Mouse (Mus musculus) cerebellum, adult 9-11 months (tissue): Measurements from ENCODE around the gene Msh5.

ENCODE experiments used
- DNase-seq: peaks from one replicate; pipeline ENCODE4 v3.0.0; 2022

The Msh5 gene

GRCm38 (mm10) chr17:35068213-35068914 lies 21.8 kb upstream of the Msh5 start:
- DNase-seq: no peak

- DNase-seq: no peak
These were observed 19.5 kb upstream of the Msh5 start, which contains the start of gene Mpig6b for GRCm38 (mm10) chr17:35066084-35066483. Gene Mpig6b, minus strand, starts transcription at chr17:35066184.

DNA sequence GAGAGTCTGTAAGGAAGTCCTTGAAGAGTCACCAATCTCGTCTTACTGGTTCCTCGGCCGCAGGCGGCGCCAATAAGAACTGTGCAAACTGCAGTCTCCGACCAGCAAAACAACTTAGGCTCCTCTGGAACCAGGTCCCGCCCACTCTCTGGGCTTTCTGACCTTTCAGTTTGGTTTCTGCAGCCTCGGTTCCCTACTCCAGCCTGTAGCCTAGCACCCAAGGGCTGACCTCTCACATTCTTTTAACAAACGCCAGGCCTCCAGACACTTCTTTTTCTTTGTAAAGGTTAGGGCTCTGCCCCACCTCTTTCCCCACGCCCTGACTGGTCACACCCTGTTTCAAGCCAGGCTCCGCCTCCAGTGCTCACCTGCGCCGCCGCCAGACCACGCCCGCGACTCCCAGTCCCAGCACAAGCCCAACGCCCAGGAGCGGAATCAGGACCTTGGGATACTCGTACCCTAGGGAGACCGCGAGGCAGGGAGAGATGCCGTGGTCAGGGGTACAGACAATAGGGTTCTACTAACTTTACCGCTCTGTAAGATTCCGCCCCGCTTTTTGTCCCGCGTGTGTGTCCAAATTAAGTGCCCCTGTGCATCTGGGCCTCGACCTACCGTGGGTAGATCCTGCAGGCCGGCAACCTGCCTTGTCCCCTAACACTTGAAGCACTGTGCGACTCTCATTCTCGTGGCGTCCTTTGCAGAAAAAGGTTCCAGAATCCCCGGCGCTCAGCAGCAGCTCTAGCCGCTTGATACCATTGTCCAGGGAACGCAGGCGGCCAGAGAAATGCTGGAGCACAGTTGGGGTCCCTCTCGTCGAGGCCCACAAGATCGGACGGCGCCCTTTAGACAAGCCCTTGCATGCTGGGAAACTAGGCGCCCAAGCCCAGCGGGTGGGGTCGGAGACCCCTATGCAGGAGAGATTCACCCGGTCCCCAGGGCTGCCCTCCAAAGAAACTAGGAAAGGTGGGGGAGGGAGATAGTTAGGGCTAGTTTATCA lies 18.7 kb upstream of the Msh5 start, which contains the start of gene Ly6g6c:
TSS of gene Ly6g6c (plus strand) at position 438 of the 997 bp plus-strand sequence.
- peak; percentile 77 for DNase-seq

DNA sequence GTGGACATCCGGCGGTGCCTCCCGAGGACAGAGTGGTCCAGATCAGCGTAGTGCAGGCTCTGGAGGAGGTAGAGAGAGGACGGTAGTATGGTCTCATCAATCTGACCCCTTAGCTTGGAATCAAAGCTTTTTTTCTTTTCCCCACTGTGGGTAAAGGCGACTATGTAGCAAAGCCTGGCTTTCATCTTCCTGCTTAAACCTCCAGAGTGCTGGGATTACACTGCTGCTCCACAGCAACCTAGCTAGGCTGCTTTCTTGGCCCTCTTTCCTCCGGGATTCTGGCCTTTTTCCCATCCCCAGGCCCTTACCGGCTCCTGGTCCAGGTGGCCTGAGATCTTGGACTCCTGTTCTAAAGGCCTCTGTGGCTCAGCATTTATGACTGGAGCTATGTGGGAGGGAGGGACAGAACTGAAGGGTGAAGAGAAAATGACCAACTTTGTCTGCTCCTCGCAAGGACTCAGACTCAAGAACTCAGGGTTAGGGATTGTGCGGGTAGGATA lies 17.9 kb upstream of the Msh5 start:
- DNase-seq: peak; percentile 85

DNA sequence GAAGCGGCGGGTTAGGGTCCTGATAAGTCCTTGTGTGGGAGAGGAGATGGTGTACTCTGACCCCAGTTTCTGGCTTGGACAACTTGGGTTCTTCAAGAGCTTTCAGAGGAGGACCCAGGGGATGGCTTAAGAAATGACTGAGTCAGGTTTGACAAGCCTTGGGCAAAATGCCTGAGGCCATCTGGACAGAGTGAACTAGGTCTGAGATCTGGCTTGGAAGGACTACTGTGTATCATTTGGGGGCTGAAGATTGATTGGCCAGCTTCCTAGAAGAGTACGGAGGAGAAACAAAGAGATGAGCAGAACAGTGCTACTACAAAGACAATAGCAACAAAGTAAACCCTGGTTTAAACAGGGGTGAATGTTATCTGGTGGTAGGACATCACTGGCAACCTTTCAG lies 16.9 kb upstream of the Msh5 start:
- no peak for DNase-seq

DNA sequence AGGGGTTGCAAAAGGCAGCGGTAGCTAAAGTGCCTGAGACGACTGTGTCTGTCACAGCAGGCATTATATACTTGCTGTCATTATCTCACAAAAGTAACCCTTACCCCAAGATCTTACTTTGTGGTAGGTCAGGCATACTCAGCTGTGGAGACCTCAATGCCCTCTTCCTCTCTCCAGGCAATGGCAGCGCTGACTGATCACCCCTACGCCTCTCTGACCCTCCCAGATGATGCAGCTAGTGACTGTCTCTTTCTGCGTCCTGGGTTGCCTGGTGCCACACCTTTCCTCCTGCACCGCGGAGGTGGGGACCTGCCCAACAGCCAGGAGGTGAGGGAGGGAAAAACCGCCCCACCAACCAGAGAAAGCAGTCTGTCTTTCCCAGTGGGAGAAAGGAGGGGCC lies 14.8 kb upstream of the Msh5 start:
- peak; percentile 49 for DNase-seq

GRCm38 (mm10) chr17:35060737-35061297 lies 14.3 kb upstream of the Msh5 start:
- peak; percentile 59 for DNase-seq

DNA sequence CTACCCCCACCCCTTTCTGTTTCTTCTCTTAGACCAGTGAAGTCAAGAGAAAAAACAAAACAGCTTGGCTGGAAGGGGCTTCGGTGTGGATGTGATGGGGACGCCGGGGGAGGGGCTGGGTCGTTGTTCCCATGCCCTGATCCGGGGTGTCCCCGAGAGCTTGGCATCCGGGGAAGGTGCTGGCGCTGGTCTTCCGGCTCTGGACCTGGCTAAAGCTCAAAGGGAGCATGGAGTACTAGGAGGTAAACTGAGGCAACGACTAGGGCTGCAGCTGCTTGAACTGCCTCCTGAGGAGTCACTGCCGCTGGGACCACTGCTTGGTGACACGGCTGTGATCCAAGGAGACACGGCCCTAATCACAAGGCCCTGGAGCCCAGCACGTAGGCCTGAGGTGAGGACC lies 13.5 kb upstream of the Msh5 start:
- DNase-seq: peak; percentile 68

GRCm38 (mm10) chr17:35058911-35059892 lies 12.7 kb upstream of the Msh5 start, which contains the start of gene Ddah2:
Gene Ddah2, plus strand, starts transcription at chr17:35059035.
- DNase-seq: peak; percentile 87

GRCm38 (mm10) chr17:35058316-35058715 lies 11.8 kb upstream of the Msh5 start:
- DNase-seq: peak; percentile 51

- no peak for DNase-seq
These were observed 10.5 kb upstream of the Msh5 start for GRCm38 (mm10) chr17:35057090-35057489.

DNA sequence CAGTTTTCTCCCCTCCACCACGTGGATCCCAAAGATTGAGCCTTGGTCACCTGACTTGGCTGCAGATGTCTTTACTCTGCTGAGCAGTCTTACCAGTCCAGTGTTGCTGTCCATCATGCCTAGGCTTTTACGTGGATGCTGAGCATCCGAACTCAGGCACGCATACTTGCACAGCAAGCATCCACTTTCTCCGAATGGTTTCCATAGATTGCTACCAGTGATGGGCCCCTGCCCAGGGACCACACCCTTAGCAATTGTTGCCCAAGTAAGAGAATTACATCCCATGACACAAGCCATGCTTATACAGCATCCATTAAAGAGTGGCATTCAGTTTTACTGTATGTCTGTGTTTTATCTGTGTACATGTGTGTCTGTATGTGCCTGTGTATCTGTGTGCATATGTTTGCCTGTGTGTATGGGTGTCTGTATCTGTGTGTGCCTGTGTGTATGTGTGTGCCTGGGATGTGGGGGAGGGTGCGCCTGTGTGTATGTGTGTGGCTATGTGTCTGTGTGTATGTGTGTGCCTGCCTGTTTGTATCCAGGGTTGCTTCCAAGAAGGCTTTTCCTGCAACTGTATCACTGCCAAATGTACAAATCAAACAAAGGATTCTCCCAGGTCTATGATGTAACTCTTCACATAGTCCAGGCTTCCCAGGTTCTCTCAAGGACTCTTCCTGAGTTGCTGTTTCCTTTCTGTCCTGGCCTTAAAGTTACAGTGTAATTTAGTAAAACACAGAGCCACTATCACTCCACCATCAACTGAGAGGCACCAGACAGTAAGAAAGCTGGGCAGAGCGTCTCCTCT lies 9.3 kb upstream of the Msh5 start:
- DNase-seq: no peak

GRCm38 (mm10) chr17:35052271-35052798 lies 5.8 kb upstream of the Msh5 start:
- DNase-seq: peak; percentile 32

DNA sequence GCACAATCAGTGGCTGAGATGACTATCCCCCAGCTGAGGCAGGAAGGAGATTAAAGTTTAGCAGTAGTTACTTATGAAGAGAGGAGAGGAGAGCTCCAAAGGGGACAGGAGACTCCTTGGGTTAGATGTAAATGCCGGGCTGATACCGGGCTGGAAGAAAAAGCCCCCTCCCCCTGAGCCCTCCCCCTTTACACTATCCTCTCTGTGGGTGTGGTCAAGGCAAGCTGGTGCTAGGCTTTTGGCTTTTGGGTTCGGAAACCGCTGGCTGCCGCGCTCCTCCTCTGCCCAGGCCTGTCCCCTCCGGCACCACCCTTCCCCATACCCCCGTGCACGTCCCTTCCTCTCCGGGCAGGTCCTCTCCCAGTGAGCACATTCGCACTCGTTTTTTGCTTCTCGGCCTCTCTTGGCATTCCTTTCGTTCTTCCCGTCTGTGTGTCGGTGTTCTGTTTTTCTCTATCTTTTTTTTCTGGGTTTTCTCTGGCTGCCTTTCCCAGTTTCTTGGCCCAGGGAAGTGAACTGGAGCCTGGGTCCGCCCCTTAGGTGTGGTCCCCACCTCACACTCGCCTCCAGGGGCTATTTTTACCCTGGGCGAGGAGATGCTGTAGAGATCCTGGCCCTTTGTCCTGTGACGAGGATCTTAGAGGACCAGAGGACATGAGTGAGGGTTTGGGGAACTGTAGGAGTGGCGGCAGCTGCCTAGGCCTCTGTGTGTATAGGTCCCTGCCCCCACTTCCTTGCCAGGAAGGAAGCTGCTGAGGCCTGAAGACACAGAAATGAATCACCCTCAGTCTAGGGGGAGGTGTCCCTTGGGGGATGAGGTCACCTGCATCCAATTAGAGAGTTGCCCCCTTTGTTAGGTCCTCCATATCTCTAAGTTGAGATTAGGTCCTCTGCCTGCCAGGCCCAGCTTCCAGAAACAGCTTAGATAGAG lies 4.9 kb upstream of the Msh5 start:
- peak; percentile 71 for DNase-seq

GRCm38 (mm10) chr17:35050126-35050750 lies 3.7 kb upstream of the Msh5 start:
- peak; percentile 60 for DNase-seq

GRCm38 (mm10) chr17:35049561-35050016 lies 3.0 kb upstream of the Msh5 start, which contains the start of gene Clic1:
Gene Clic1, plus strand, starts transcription at chr17:35049966.
- DNase-seq: peak; percentile 46

DNA sequence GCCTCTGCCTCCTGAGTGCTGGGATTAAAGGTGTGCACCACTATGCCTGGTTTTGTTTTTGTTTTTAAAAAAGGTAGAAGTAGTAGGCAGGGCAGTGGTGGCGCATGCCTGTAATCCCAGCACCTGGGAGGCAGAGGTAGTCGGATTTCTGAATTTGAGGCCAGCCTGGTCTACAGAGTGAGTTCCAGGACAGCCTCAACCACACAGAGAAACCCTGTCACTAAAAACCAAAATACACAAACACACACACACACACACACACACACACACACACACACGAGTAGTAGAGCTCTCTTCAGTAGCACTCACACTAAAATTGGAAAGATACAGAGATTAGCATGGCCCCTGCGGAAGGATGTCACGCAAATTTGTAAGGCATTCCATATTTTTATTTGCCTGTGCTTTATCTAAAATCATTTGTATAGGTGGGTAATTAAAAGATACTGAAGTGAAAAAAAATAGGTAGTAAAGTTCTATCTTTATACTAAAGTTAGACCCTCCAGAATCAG lies 2.4 kb upstream of the Msh5 start:
- DNase-seq: no peak

GRCm38 (mm10) chr17:35048149-35048931 lies 1.8 kb upstream of the Msh5 start:
- no peak for DNase-seq
